23 mouse cellular contexts compared by ENCODE assay signal in the genomic region with DNA sequence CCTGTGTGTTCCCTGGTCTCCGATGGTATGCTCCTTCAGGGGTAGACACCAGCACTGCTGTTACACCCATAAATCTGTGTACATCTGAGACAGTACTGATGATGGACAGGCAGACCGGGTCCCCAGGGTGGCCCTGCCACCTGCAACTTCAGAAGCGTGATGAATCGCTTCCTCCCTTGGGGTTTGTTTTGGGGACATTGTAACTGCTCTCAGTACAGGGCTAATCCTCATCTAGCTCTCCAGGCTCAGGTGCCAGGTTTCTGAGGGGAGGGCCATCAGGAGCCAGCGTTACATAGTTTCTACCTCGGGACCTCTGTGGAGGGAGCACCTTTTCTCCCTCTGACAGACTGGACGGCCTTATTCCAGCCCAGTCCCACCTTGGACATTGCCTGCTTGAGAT. TPM values are rescaled to one million over a fixed set of nuclear protein-coding genes. Genes with fewer than 3 reads are reported as not detected.
A peak's percentile ranks its signal among the peaks of the same experiment; 100 is the strongest.
DNase-seq lines count a peak whose midpoint lies in the region; ATAC-seq lines count a peak whose summit lies in the region.
"Had no signal": no experiment of that assay in that cellular context is flagged by ENCODE, and none has a peak within 500 bp of the region (broad histone marks: within the 10 kb centered on the region; RNA-seq: fewer than 3 reads in every experiment).

No protein-coding gene starts in this region.

- no peak overlapping the region for H3K27ac ChIP-seq in heart, embryonic 13.5 days (replicated peaks)
- H3K27ac ChIP-seq in neural tube, embryonic 12.5 days, result no peak overlapping the region
- H3K27ac ChIP-seq: forebrain, embryonic 10.5 days; forebrain, embryonic 13.5 days; hindbrain, embryonic 14.5 days; hindbrain, postnatal 0 days had no signal

- no peaks in the 10 kb centered on the region for H3K9me3 ChIP-seq in heart, embryonic 13.5 days
- H3K9me3 ChIP-seq in neural tube, embryonic 12.5 days, result no peaks in the 10 kb centered on the region
- H3K9me3 ChIP-seq: forebrain, embryonic 13.5 days; G1E; heart, embryonic 10.5 days had no signal

- no peak for ATAC-seq in heart, embryonic 13.5 days (ENCODE audit: extremely low read depth, insufficient number of reproducible peaks, low FRiP score, low TSS enrichment)
- 0 out of 2 replicates have a peak, but pooled peaks have one; percentile 4 for ATAC-seq in neural tube, embryonic 12.5 days (ENCODE audit: low FRiP score, low read depth)
- ATAC-seq: forebrain, embryonic 13.5 days; forebrain, embryonic 16.5 days; hindbrain, postnatal 0 days; inflammation-experienced regulatory T-cells, adult 6 months; intestine, embryonic 16.5 days; Patski had no signal

- 80% methylated on average over 7 of the region's 7 CpGs for WGBS in heart, embryonic 13.5 days
- WGBS in neural tube, embryonic 12.5 days, result 79% methylated on average over 7 of the region's 7 CpGs

- no peaks in the 10 kb centered on the region for H3K36me3 ChIP-seq in heart, embryonic 13.5 days
- no peaks in the 10 kb centered on the region for H3K36me3 ChIP-seq in neural tube, embryonic 12.5 days
- H3K36me3 ChIP-seq: forebrain, embryonic 10.5 days; G1E had no signal

- H3K4me1 ChIP-seq in heart, embryonic 13.5 days, result peaks cover 55% of the 10 kb centered on the region
- peaks cover 13% of the 10 kb centered on the region; the same call in 1 of the 2 replicates for H3K4me1 ChIP-seq in neural tube, embryonic 12.5 days

- no peak overlapping the region for H3K4me3 ChIP-seq in heart, embryonic 13.5 days
- H3K4me3 ChIP-seq in neural tube, embryonic 12.5 days, result no peak overlapping the region
- H3K4me3 ChIP-seq: forebrain, embryonic 10.5 days; forebrain, embryonic 13.5 days; heart, embryonic 10.5 days had no signal

- no peak overlapping the region for H3K4me2 ChIP-seq in heart, embryonic 13.5 days
- H3K4me2 ChIP-seq in neural tube, embryonic 12.5 days (replicated peaks), result no peak overlapping the region
- H3K4me2 ChIP-seq: forebrain, embryonic 13.5 days; hindbrain, embryonic 14.5 days had no signal

- DNase-seq in heart, adult 9 months (ENCODE audit: low spot score in 2 of 2), result no peak
- DNase-seq in neural tube, embryonic 10.5 days (ENCODE audit: extremely low spot score, low spot score), result no peak
- peak; percentile 23 for DNase-seq in thymus, postnatal 0 days (ENCODE audit: low spot score)
- DNase-seq in thymus, adult 18-20 months, result no peak
- no peak for DNase-seq in embryo, embryonic 10 days (ENCODE audit: low spot score)
- DNase-seq: adrenal gland, postnatal 10 days; adrenal gland, postnatal 36 days; gastrocnemius, postnatal 10 days; gastrocnemius, postnatal 36 days; heart, postnatal 14 days; heart, postnatal 4 days had no signal

- H3K27me3 ChIP-seq in heart, embryonic 13.5 days (replicated peaks), result no peaks in the 10 kb centered on the region
- no peaks in the 10 kb centered on the region for H3K27me3 ChIP-seq in neural tube, embryonic 12.5 days (replicated peaks)
- H3K27me3 ChIP-seq: forebrain, embryonic 13.5 days had no signal

- peak overlapping the region; percentile 40; the same call in 1 of the 2 replicates for H3K9ac ChIP-seq in heart, embryonic 13.5 days
- H3K9ac ChIP-seq in neural tube, embryonic 12.5 days, result no peak overlapping the region
- H3K9ac ChIP-seq: forebrain, embryonic 13.5 days; hindbrain, embryonic 14.5 days had no signal

RNA-seq across cellular contexts. Expression of gene Adcy5, which starts 36.1 kb away (rescaled TPM):
- polyA plus RNA-seq in heart, embryonic 13.5 days (2015; fragmentation: Nextera tagmentation; extraction: Ambion mirVana), result 5.4 and 6.1 TPM in 2 replicates
- 3.6 and 3.8 TPM in 2 replicates for polyA plus RNA-seq in neural tube, embryonic 12.5 days (2016; fragmentation: Nextera tagmentation; extraction: Ambion mirVana)
- 0.49 and 0.57 TPM in 2 replicates for polyA plus RNA-seq in thymus, postnatal 0 days (2015; fragmentation: Nextera tagmentation; extraction: Ambion mirVana)
- polyA plus RNA-seq: G1E had no signal
